Mouse (Mus musculus): Measurements from ENCODE around the gene Calr3.

GRCm38 (mm10) chr8:72438248-72439015 lies 5.2 kb downstream of the Calr3 start:
- TF ChIP-seq GATA1 (IDR thresholded peaks at IDR 0.05; ENCODE audit: borderline replicate concordance, low read length) (no peak), CTCF (IDR thresholded peaks at IDR 0.05; ENCODE audit: low read depth, low read length) (no peak), TAL1 (conservative IDR thresholded peaks at IDR 0.05; ENCODE audit: low read depth, low read length) (no peak)

All from G1E (cell line).